Mouse (Mus musculus): ENCODE data around the gene Il11.

The Il11 gene

DNA sequence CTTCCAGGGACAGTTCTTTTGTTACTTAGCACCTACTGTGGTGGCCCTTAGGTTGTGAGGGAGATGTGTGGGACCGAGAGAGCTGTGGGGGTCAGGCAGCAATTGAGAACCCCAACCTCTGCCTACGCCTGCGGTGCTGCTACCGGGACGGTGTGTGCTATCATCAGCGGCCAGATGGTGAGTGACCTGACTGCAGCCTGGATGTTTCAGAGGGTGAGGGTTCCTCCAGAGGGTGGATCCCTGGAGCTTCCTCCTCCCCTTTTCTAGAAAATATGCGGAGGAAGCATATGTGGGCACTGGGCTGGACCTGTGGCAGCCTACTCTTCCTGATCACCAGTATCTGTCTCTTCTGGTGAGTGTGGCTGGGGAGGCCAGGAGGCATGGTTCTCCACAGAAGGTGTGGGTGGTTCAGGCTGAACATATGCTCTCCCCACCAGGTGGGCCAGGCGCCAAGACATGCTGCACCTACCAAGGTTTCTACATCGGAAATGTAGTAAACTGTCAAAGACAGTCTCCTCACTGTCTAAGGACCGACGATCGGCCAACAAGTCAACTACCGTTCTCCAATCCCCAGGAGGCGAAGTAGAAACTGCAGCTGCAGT, 1.1 kb upstream of the Il11 start:
- DNase-seq = no peak

DNA sequence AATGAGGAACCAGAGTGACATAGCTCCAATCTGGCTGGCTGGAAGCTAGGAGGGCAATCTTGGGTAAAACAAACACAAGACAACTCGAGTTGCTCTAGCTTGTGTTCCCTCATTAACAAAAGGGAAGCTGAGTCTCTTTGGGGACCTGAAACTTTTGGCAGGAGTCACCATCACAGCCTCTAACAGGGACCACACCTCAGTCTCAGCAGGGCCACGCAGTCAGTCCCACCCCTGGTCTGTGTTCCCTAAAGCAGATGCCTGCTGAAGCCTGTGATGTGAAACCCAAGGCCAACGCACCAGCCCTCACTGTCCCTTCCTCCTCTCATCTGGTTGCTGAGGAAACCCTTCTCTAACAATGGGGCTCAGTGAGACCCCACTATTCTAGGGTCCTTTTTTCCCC, 529 bp downstream of the Il11 start:
- DNase-seq = no peak

DNA sequence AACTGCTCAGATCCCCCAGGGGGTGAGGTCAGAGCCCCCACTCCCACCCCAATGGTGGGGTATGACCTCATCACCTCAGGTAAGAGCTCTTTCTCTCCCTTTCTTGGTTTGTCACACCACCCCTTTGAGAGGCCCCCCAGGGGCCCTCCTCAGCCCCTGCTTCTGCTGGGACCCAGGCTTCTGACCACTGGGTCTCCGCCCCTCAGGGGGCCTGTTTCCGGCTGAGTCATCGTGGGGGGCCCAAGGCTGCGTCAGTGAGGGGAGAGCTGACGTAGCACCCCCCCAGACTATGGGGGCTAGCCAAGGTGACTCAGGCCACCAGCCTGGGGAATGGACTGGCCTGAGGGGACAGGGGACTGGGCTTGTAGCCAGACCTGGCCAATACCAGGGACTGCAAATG, 2.7 kb downstream of the Il11 start:
- DNase-seq = no peak

DNA sequence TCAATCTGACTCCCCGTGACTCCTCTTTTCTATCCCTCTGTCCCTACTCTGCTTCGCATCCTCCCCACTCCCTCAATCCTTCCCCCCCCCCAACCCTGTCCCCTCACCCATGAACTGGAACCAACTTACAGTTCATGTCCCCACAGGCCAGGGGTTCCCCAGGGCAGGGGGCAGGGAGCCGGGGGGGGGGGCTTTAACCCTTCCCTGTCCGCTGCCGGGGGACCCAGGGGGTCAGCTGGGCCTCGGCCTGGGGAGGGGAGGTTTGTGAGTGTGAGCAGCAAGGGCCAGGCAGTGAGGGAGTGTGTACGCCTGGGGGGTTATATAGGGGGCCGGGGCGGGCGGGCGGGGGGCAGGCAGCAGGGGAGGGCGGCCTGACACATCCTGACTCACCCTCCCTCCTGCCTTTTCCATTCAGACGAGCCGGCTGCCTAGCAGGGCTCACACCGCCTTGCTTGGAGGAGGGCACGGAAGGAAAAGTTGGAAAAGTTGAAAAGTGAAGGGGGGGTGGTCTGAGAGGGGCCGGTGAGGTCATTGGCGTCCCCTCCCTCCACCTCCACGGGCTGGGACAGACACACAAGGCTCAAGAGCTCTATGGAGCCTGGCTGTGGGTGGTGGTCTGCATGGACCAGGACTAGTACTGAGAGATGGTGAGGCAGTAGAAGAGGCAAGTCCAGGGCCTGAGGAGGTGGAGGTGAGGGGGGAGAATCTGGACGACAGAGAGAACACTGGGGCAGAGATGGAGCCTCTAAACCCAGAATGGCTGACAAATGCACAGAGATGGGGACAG, 4.6 kb downstream of the Il11 start:
- no peak for DNase-seq

DNA sequence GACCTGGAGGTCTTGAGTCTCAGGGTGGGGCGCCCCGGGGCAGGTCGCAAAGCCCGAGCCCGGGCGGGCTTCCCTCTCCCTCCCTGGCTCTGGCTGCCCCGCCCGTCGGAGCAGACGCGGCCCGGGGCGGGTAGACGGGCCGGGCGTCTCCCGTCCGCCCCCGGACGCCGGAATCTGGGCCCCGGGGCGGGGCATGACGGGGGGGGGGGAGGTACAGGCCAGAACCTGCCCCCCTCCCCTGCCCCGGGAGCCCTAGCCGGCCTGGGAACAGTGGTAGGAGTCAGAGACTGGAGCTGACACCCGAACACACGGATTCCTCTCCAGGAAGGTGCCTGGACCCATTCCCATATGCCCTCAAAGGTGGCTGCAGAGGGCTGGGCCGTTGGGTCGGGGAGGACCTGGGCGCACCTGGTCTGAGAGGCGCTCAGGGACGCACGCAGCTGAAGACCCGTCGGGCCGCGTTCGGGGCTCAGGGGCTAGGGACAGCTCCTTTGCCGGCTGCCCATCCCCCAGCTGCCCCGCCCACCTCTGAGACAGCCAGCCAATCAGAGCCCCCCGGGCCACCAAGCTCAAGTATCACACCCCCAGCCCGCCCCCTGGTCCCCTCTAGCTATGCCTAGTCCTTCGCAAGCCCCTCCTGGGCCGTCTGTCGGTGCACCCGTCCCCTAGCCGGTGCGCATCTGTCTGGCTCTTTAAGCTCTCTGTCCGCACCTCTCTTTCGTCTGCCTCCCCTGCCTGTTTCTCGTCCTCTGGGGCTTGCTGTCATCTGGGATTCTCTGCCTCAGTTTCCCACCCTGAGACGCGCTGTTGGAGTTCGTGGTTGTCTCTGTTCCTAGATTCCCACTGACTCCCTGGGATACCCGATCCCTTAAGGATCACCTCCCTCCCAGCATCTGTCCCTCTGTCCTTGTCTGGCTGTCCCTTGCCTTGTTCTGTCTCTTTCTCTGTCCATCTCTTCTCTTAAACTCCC, 5.5 kb downstream of the Il11 start:
- peak; percentile 71 for DNase-seq

DNA sequence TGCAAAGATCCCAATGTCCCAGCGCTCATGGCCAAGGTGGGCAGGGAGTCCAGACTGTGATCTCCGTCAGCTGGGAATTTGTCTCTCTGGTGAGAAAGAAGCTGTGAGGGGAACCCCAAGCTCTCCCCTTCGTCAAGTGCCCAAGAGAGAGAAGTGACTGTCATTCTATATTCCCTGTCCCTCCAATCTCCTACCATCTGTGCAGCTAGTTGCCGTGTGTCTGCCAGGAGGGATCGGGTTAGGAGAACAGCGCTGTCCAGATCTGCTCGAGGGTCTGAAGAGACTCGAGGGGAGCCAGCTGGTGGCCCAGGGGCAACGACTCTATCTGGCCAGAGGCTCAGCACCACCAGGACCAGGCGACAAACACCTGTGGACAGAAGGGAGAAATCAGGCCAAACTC, 6.5 kb downstream of the Il11 start:
- no peak for DNase-seq

DNA sequence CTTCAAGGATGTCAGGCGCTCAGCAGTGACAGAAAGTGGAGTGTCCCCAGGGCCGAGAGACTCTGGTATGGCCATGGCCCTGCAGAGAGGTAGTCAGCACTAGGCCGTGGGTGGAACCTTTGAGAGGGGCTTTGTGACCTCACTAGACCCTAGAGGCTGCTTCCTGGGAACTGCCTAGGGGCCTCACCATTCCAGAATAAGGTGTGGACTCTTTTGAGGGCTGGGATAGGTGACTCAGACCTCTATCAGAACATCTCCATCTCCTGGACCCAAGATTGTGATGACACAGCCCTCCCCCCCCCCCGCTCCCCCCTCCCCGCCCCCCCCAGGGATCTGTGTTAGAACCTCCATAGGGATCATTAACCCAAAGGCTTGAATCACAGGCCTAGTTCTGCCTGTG, 11.5 kb downstream of the Il11 start, which contains the start of gene Fam71e2:
Fam71e2 (minus strand) TSS at position 101 of the 400 bp plus-strand sequence.
- no peak for DNase-seq

DNA sequence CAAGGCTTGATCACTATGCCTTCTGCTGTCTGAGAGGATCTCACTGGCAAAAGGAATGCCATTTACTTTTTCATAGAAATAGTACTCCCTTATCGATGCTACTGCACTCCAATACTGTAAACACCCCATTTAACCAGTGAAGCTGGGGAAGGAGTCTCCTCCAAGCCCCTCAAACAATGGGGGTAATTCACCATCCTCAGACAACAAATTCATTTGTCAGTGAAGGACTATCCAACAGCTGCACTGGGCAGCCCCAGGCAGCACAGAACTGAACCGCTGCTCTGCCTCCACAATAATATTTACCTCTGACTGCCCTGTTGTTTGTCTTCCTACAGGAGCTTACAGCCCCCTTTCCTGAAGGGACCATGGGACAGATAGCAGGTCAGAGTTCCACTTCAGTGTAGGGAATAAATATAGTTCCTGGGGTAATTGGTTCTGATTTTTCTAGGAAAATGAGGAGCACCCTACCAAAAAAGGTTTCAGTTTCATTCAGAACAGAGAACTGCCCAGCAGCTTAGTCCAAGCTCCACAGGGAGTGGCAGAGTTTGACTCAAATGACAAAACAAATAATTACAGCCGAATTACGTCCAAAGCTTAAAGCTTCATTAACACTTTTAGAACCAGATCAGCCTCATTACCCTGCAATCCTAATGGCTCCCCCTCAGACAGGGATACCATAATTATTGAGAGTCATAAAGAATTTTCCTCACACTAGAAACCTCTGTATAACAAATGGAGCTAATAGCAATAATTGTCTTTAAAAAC, 17.5 kb downstream of the Il11 start:
- DNase-seq = no peak

DNA sequence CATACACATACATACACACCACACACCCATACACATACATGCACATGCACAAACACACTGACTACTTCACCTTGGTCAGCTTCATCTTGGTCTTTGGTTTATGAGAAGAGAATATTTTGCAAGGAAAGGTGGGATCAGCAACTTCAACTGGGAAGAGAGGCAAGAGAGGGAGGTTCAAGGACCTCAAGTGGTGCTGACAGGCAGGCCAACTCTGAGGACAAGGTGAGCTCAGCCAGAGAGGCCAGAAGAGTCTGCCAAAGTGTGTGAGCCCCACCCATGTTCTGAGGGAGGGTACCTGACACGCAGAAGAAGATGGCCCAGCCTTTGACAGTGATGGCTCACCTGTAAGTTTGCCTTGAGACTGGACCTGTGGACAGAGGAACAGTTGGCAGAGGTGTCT, 23.0 kb downstream of the Il11 start:
- no peak for DNase-seq

DNA sequence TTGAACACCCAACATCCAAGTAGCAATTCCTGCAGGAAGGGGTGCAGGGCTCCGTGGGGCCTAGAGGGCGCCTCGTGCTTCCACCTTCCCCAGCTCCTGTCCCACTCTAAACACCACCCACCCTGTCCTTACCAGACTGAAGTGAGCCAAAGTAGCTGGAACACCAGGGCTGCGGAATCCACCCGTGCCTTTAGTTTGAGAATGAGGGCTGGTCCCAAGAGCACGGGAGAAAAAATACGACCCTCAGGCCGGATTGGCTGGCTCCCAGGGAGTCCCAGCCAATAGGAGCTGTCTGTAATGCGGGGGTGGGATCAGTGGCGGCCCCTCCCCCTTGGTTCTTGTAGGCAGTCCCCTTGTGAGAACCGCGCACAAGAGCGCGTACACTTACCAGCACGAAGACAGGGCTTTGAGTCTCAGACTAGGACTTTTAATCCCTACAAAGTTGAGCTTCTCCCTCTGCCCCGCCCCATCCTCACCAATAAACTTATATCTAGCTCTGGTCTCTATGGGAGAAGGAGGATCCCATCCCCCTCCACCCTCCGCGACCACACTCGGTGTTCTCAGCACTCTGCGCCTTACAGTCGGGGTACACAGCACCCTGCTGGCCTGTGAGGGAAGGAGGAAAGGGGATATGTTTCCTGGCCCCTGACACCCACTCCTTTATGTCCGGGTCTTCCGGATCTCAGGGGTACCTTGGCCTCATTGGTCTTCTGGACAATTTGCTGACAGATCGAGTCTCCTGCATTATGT, 29.7 kb downstream of the Il11 start, which contains the start of gene Cox6b2:
Cox6b2 (minus strand) TSS at position 274 of the 750 bp plus-strand sequence.
- DNase-seq = peak; percentile 93

DNA sequence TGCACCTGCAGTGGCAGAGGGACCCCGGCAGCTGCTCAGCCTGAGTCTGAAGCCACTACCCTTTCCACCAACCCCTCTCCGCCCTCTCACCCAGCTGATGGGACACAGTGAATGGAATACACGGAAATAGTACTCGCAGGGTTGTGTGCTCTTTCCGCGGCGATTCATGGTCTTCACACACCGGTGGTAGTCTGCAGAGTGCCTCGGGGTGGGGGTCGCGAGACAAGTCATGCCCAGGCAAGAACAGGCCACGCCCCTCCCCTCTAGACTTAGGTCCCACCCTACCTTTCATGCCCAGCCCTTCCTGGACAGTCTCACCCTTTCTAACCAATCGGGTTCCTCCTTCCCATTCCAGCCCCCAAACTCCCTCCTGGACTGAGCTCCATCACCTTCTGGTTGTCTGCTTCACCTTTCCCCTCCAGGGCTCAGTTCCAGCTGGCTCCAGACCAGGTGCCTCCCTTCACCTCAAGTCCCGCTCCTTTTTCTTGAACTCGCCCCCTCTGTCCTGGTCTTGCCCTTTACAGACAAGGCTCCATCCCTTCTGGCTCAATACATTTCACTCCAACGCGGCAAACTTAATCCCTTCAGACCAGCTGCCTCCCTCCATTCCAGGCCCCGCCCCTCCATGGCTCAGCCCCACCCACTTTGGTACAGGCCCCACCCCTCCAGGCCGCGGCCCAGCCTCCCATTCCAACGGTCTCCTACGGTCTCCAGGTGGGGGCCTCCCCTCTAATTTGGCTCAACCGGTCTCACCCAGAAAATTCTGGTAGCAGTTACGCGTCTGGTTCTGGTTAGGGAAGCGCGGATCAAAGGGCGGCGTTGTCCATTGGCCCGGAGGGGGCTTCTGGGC, 30.5 kb downstream of the Il11 start:
- DNase-seq = peak; percentile 69

DNA sequence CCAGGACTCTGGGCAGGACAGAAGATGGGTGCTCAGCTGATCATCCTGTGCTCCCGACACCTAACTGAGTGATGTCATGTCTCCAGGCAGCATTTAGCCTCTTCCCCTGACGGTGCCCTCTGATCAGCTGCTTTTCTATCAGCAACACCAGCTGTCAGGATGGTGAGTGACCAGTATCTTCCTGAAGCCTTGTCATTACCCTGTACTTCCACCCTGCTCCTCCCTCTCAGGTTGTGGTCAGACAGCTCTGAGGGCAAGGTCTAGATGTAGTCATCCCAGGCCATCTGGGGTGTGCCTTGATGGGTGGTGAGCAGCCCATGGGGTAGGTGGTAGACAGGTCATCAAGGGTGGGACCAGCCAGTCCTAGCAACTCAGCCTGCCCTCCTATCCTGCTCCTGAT, 33.5 kb downstream of the Il11 start:
- DNase-seq = no peak

DNA sequence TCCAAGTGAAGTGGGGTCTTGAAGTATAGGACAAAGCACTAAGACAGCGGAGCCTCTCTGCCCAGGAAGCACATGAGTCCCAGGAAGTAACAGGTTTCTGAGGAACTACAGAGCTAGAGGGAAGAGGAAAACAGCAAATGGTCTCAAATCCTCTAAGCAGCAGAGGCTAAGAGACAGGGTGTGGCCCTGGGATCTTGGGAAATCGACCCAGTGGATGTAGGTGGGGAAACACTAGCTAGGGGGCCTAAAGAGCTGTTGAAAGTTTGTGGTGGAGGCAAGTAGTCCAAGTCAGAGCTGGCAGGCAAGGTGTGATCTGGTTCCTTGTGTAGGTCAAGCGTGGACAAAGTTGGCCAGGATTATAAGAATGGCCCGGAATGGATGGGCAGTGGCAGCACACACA, 34.3 kb downstream of the Il11 start:
- DNase-seq = no peak

DNA sequence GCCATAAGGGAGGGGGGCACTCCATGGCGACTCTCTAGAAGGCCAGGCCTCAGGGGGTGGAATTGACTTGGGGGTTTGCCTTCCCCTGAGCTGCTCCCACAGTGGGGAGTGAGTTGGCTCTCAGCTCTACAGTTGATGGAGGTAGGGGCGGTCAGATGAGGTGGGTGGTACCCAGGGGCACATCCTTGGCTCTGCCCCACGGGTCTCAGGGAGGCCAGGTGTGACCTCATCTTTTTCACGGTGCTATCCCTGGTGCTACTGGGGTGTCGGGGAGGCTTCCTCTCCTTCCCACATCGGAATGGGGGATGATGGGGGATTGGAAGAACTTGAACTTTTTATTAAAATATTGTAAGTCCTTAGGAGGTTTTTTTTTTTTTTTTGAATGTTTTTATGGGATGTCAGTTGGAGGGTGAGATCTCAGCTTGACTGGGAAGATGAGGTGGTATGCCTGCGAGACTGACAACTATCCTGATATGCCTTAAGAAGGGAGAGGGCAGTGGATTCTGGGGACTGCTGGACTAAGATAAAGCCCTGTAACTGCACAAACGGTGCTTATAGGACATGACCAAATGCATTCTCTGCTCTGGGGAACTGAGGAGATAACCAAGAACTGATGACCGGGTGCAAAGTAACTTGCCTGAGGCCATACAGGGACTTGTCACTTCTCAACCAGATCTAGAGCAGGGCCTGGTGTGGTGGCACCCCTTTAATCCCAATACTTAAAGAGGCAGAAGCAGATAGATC, 35.3 kb downstream of the Il11 start:
- DNase-seq = no peak

DNA sequence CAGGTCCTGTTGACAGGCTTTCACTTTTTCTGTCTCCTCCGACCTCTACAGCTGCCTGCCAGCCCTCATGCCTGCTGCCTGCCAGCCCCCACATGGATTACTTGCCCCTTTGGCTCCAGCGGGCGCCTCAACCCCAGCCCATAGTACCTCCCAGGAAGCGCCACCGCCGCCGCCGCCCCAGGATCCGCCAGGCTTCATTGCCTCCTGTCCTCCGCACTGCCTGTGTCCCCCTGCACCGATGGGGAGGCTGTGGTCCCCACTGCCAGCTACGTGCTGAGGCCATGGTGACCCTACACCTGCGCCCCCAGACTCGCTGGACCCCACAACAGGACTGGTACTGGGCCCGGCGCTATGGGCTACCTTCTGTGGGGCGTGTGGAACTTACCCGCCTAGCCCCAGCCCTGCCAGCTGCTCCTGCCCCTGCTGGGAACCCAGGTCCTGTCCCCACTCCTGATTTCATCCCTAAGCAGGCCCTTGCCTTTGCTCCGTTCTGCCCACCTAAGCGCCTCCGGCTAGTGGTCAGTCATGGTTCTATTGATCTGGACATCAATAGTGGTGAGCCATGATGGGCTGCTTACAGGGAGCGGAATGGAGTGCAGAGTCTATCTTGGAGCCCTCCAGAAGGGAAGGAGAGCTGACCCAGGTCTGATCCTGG, 36.2 kb downstream of the Il11 start:
- DNase-seq = no peak

DNA sequence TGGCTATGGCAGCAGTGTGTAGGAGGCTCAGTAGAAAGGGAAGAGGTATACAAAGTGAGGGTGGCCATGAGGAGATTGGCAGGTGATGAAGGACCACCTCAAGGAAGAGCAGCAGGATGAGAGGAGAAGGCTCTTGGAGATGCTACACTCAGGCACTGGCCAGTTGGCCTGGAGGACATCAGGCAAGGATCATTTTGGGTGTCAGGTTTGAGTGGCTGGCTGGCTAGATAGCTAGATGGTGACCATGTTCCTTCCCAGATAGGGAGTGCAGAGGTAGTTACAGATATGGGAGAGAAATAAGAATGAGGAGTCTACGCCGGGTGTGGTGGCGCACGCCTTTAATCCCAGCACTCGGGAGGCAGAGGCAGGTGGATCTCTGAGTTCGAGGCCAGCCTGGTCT, 37.8 kb downstream of the Il11 start:
- DNase-seq = no peak

DNA sequence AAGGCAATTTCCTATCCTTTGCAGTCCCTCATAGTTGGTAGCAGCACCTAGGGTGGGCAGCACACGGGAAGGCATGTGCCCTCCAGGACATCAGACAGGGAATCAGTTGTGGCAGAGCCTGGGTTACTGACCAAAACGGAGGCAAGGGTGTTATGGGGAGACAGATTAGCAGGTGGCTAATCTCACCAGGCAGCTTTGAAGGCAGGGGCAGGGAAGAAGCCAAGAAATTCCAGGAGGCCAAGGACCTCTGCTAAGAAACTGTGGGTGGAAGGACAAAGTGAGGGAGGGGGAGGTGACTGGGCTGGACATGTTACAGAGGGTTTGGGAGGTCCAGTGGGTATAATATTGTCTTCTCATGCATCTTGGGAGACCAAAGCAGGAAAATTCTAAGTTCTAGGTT, 39.3 kb downstream of the Il11 start:
- DNase-seq = no peak

DNA sequence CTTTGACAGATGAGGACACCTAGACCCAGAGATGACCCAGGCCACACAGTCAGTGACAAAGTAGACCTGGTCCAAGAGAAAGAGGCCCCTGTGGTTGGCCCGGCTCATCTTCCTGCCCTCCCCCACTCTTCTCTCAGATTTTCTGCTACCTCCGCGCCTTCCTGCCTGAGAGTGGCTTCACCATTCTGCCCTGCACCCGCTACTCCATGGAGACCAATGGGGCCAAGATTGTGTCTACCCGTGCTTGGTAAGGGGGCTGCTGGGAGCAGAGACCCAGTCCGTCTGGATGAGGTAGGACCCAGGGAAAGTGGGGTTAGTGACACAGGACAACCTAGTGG, 40.2 kb downstream of the Il11 start:
- no peak for DNase-seq

DNA sequence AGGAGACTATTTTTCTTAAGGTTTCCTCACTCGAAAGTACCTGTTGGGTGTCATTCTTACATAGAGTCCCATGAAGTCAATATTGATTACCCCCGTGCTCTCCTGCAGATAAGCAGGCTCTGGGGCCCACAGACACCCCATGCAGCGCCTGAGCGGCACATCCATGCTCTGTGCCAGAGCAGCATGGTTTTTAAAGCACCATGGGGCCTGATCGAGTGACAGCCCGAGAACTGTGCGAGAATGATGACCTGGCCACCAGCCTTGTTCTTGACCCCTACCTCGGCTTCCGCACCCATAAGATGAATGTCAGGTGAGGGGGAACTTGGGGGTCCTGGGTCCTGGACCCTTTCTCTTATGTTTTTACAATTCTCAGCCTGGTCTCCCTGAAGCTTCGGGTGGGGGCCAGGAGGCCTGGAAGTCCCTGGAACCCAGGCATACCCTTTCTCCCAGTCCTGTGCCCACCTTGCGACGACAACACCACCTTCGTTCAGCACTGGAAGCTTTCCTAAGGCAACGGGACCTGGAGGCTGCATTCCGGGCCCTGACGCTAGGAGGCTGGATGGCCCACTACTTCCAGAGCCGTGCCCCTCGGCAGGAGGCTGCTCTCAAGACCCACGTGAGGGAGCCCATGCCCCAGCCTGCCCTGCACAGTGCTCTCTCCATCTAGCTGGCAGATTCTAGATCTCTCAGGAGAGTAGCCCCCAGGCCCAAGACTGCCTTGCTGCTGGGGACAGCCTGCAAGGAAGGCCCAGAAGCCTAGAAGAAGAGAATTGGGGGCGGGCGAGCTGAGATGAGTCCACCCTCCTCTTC, 40.8 kb downstream of the Il11 start:
- no peak for DNase-seq

Measured in thymus, postnatal 4 days (tissue).